Mouse (Mus musculus) heart, postnatal 25 days (tissue): Measurements from ENCODE around the gene Unc13d. TPM values are rescaled to one million over a fixed set of nuclear protein-coding genes. Genes with fewer than 3 reads are reported as not detected.
A peak's percentile ranks its signal among the peaks of the same experiment; 100 is the strongest.
"Not testable (repeated sequence)": the region's sequence is repeated elsewhere in the genome, so short reads cannot be mapped to it uniquely, and the experiment has no call there.

Experiments used
- DNase-seq: peaks from one replicate; pipeline ENCODE4 v3.0.0; 2022; ENCODE audit warnings: low spot score
- intact Hi-C: fragments of 180-260 bp; cut with DNase I; formaldehyde crosslinking; loops from one replicate; pipeline ENCODE4 v1.15.1; 2025
- total RNA-seq, 2 experiments: library from RNA; stranded (reverse); gene quantifications; 2 replicates each; pipeline ENCODE4 v1.2.3; 2021

The Unc13d gene
- total RNA-seq, 2 experiments from 2014 or later: 0.75 to 1.0 TPM

- no peak for DNase-seq
- intact Hi-C loops: no loop called here
These were observed 49.4 kb downstream of the Unc13d start for GRCm38 (mm10) chr11:116028177-116028865.

- intact Hi-C loops: no loop called here
These were observed 50.0 kb downstream of the Unc13d start, which contains the start of gene H3f3b for GRCm38 (mm10) chr11:116027756-116028155. TSS of gene H3f3b (minus strand) at chr11:116027962.

DNA sequence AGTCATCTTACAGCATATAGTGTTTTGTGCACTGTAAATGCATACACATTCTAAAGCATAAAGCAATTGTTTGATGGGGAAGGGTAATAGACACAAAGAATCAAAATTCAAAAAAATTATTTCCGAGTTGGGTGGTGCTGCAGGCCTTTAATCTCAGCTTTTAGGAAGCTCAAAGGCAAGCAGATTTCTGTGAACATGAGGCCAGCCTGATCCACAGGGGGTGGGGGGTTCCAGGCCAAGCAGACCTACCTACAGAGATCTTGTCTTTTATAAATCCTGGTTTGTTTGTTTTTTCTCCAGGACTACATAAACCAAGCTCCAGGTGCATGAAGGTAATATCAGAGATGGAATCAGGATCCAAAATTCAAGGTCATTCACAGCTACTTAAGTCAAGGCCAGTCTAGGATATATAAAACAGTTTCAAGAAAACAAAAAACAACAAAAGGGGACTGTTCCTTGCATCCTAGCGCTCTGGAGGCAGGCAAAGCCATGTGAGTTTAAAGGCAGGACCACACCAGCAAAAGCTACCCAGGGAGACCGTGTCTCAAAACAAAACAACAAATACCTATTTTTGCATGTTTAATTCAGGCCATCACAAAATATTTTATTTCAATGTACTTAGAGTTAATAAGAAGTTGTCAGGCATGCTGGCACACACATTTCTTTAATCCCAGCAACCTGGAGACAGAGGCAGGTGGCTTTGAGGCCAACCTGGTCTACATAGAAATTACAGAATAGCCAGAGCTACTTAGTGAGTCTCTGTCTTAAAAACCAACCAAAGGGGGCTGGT is 52.5 kb downstream of the Unc13d start:
- intact Hi-C loops: no loop called here
- DNase-seq: no peak

More at GRCm38 (mm10) chr11:116027756-116028155, 50.0 kb downstream of the Unc13d start, which contains the start of gene H3f3b:
- no peak for DNase-seq

GRCm38 (mm10) chr11:116024356-116024808 is 53.4 kb downstream of the Unc13d start:
- peak; percentile 97 for DNase-seq
- intact Hi-C loops: no loop called here

- DNase-seq: peak; percentile 78
- intact Hi-C loops: no loop called here
These were observed 53.9 kb downstream of the Unc13d start for GRCm38 (mm10) chr11:116023771-116024355.

- DNase-seq, intact Hi-C loops: not testable (repeated sequence)
These were observed 54.5 kb downstream of the Unc13d start for GRCm38 (mm10) chr11:116023074-116023770.

GRCm38 (mm10) chr11:116022256-116022780 is 55.4 kb downstream of the Unc13d start:
- intact Hi-C loops: no loop called here
- DNase-seq: no peak

DNA sequence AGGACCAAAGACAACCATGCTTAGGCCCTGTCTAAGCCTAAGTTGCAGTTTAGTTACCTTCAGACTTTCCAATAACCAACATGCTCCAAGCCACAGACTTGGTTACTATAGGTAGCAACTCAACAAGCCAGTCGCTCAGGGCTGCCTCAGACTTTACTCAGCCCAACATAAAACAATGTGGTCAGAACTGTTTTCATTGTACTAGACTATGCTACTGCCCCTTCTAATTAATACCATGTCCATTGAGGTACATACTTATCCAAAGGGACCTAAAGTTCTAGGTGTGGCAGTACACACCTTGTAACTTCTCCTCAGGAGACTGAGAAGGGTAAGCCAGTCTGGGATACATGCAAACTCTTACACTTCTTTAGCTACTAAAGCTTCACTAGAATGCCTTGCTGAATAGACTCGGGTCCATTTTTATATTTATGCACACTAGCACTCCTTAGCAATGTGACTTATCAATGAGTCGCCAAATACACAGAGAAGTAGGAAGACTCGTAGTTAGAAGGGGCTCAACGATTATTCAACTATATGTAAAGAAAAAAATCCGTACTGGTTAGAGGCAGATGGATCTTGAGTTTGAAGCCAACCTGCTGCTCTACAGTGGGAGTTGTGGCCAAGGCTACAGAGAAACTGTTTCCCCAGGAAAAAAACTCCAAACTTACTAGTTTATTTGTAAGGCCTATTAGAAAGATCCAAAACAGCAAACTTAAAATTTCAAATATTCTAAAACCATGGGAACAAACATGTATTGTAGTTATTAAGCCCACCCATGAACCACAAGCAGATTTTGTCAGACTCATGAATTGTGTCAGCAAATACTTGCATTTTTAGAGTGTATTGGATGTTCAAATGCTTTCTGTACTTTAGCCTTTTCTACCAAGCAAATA is 56.2 kb downstream of the Unc13d start:
- intact Hi-C loops: no loop called here
- no peak for DNase-seq

DNA sequence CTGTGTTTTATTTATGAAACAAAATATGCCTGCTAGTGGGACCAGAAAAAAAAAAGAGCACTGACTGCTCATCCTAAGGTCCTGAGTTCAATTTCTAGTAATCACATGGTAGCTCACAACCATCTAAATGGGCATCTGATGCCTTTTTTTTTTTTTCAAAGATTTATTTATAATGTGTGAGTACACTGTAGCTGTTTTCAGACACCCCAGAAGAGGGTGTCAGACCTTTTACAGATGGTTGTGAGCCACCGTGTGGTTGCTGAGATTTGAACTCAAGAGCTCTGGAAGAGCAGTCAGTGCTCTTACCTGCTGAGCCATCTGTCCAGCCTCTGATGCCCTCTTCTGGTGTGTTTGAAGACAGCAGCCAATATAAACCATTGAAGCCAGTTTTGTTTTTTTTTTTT is 57.2 kb downstream of the Unc13d start:
- intact Hi-C loops: no loop called here
- no peak for DNase-seq

DNA sequence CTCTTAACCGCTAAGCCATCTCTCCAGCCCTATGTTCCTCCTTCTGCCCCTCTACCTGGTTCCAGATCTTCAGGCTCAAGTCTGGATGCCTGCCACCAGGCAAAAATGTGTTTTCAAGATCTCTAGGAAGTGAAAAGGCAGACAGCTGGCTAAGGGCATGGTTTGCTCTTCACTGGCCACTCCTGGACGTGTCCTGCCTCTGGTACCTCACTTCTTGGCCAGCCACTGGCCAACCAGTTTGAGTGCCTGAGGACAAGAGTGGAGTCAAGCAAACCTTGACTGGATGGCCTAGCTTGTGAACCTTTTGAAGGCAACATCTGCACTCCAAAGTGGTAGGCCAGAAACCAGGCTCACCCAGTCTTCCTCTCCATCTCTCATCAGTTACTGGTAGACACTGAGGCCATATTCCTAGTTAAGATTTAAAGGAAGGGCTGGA is 57.8 kb downstream of the Unc13d start:
- DNase-seq: no peak

GRCm38 (mm10) chr11:116019360-116019791 is 58.4 kb downstream of the Unc13d start:
- intact Hi-C loops: no loop called here

More for the DNA sequence above, 57.8 kb downstream of the Unc13d start:
- intact Hi-C loops: no loop called here

DNA sequence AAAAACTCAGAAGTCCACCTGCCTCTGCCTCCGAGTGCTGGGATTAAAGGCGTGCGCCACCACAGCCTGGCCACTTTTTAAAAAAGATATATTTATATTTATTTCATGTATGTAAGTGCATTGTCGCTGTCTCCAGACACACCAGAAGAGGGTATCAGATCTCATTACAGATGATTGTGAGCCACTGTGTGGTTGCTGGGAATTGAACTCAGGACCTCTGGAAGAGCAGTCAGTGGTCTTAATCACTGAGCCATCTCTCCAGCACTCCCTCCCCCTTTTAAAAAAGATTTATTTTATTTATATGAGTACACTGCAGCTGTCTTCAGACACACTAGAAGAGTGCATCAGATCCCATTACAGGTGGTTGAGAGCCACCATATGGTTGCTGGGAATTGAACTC is 58.9 kb downstream of the Unc13d start:
- DNase-seq, intact Hi-C loops: not testable (repeated sequence)

More at GRCm38 (mm10) chr11:116019360-116019791, 58.4 kb downstream of the Unc13d start:
- no peak for DNase-seq

DNA sequence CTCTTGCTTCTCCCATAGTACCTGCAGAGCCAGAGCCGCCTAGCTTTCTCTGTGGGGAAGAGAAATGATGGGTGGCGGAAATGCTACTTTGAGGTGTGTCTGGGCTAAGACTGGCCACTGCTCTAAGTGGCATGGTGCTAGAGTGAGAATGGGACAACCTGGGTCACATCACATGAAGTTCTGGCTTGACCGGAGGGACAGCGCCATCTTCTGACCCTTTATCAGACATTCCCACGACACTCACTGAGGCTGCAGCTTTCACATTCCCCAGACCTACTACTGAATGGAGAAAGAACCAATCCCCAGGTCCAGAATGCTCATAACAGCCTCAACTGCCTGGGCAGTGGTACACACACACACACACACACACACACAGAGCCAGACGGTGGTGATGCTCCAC is 59.7 kb downstream of the Unc13d start:
- intact Hi-C loops: no loop called here
- DNase-seq: no peak

DNA sequence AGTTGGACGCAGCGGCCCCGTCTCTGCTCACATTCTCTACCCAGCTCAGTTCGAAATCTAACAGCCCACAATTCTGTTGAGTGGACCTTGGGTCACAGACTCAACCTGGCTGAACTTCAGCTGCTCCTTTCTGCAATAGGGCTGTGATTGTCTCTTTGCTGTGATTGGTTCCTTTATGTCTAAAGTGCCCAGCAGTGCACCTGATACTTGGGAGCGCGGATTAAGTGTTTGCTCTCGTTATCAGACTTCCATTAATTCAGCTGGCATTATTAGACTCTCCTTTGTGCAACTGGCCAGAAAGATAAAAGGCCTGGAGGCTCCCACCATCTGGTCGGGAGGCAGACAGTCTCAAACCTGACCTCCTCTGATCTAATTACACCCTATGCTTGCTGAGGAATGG is 62.9 kb downstream of the Unc13d start:
- DNase-seq: no peak
- intact Hi-C loops: no loop called here

DNA sequence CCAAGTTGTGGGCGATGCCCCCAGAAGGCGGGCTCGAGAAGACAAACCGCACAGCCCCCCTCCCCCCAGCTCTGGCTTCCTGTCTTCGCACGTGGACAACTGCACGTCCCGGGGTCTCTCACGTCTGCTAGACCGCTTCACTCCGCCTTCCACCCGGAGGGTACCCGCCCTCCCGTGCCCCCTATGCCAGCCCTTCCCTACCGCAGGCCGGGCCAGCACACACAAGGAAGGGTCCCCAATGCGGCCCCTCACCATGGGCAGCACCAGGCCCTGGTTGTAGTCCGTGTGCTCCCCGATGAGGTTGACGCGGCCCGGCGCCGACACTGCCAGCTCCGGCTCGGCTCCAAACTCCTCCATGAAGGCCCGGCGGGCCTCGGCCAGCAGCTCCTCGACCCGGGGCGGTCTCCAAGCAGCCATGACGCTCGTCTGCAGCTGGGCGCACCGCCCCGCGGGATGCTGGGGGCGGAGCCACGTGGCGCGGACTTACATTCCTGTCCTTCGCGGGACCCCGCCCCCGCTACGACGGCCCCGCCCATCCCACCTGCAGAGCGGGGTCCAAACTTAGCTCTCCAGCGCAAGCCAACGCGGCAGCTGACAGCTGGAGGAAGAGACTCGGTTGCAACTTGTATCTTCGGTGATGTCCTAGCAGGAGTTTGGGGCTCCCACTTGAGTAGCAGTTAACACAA is 65.4 kb downstream of the Unc13d start, which contains the start of gene Galk1:
Gene Galk1 (minus strand): TSS at position 458 of the 686 bp plus-strand sequence.
- DNase-seq: peak; percentile 85
- intact Hi-C loops: no loop called here
